Mouse (Mus musculus) hindbrain, embryonic 10.5 days (tissue): ENCODE data around the gene Sphkap. TPM values are rescaled to one million over a fixed set of nuclear protein-coding genes. Genes with fewer than 3 reads are reported as not detected.

Experiments
- DNase-seq: peaks from one replicate; pipeline ENCODE4 v3.0.0-alpha.2; 2017; ENCODE audit warnings: low spot score
- H3K27ac ChIP-seq: fragments of 300-500 bp; sonication (generic); 2 replicates; pipeline ENCODE4 v1.5.1; 2016; ENCODE audit warnings: mild to moderate bottlenecking, moderate library complexity
- H3K27me3 ChIP-seq: fragments of 300-500 bp; sonication (generic); 2 replicates; pipeline ENCODE4 v1.6.1; 2016; ENCODE audit warnings: mild to moderate bottlenecking; ENCODE audit not compliant: poor library complexity, insufficient read depth, severe bottlenecking
- H3K36me3 ChIP-seq: fragments of 300-500 bp; sonication (generic); 2 replicates; pipeline ENCODE4 v1.6.1; 2016; ENCODE audit warnings: mild to moderate bottlenecking, moderate library complexity
- H3K4me1 ChIP-seq: fragments of 300-500 bp; sonication (generic); replicated peaks from 2 replicates; pipeline ENCODE4 v1.6.1; 2016; ENCODE audit warnings: mild to moderate bottlenecking
- H3K4me3 ChIP-seq: fragments of 300-500 bp; sonication (generic); 2 replicates; pipeline ENCODE4 v1.5.1; 2016; ENCODE audit warnings: mild to moderate bottlenecking, moderate library complexity
- H3K9me3 ChIP-seq: fragments of 300-500 bp; sonication (generic); 2 replicates; pipeline ENCODE4 v1.6.1; 2016; ENCODE audit warnings: mild to moderate bottlenecking, moderate library complexity
- WGBS: fragments of 180-500 bp; shearing (Covaris S2); methylation state at CpG from one replicate; pipeline ENCODE4 v1.1.7; 2016; 5-methylcytosine and 5-hydroxymethylcytosine counted together
- polyA plus RNA-seq: library from polyadenylated mRNA; unstranded; fragments of >200 nt; fragmentation: Nextera tagmentation; extraction: Ambion mirVana; gene quantifications from 2 replicates; pipeline ENCODE4 v1.2.1, GENCODE M21; 2016

Sphkap gene
- polyA plus RNA-seq, 1 experiment from 2014 or later = 0.48 TPM

DNA sequence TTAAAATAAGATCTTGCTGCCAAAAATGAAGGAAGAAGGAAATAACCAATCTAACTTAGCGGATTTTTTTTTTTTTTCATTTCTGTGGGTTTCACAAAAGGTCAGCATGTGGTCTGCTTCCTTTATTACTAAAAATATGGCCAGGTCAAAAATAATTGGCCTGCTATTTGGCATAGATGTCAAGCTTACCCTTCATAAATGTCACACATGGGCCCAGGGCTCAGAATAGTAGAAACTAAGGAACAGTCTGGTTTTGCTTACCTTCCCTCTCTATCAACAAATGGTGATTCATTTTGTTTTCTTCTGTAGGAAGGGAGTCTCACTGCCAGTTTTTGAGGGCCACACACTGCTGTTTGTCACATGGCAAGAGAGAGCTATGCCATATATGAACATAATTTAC lies 156.3 kb downstream of the Sphkap start:
- Histone ChIP-seq H3K27ac (no peak overlapping the region), H3K4me3 (no peak overlapping the region), H3K27me3 (no peaks in the 10 kb centered on the region), H3K4me1 (no peaks in the 10 kb centered on the region), H3K36me3 (no peaks in the 10 kb centered on the region), H3K9me3 (no peaks in the 10 kb centered on the region)
- WGBS = 91% methylated on average over 1 of the region's 1 CpGs
- DNase-seq = no peak

DNA sequence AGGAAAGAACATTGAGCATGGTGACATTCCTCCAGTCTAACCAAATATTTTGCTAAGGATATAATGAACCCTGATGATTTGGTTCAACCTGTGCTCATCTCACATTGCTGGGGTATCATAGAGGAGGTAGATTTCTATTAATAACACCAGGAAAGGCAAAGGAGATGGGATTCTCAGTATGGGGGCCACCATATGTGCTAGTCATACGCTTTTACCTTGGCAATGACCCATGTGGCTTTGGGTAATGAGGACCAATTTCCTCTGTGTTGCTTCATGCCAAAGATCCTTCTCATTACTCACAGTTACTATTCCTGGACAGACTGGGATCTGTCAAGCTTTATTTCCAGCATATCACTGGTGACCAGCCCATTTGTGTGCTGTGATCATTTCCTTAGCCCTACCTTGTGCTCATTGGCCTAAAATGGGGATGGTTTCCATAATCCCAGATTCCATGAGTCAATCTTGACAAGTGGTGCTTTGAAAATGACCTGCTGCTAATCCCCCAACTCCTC lies 159.7 kb downstream of the Sphkap start:
- 95% methylated on average over 1 of the region's 1 CpGs for WGBS
- H3K9me3 ChIP-seq = no peaks in the 10 kb centered on the region
- H3K36me3 ChIP-seq = no peaks in the 10 kb centered on the region
- H3K4me1 ChIP-seq = no peaks in the 10 kb centered on the region
- no peak overlapping the region for H3K27ac ChIP-seq
- H3K27me3 ChIP-seq = no peaks in the 10 kb centered on the region
- no peak overlapping the region for H3K4me3 ChIP-seq
- DNase-seq = no peak

DNA sequence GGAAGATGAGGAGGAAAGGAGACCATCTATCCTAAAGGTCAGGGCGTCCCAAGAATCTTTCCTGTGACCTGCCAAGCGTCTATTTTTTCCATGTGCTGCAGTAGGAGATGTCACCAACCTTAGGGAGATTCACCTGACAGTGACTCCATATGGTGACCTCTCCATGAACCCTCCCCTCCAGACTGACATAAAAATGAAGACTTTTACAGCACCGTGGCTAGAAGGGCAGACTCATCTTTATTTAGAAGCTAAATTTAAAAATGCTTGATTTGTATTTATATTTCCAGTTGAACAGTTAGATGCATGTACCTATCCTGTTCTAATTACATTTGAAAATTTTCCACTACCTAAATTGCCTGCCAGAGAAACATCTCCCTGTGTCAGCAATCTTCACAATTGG lies 180.1 kb downstream of the Sphkap start:
- 86% methylated on average over 3 of the region's 3 CpGs for WGBS
- no peaks in the 10 kb centered on the region for H3K4me1 ChIP-seq
- H3K9me3 ChIP-seq = no peaks in the 10 kb centered on the region
- H3K27me3 ChIP-seq = no peaks in the 10 kb centered on the region
- H3K4me3 ChIP-seq = no peak overlapping the region
- no peaks in the 10 kb centered on the region for H3K36me3 ChIP-seq
- DNase-seq = no peak
- H3K27ac ChIP-seq = no peak overlapping the region

DNA sequence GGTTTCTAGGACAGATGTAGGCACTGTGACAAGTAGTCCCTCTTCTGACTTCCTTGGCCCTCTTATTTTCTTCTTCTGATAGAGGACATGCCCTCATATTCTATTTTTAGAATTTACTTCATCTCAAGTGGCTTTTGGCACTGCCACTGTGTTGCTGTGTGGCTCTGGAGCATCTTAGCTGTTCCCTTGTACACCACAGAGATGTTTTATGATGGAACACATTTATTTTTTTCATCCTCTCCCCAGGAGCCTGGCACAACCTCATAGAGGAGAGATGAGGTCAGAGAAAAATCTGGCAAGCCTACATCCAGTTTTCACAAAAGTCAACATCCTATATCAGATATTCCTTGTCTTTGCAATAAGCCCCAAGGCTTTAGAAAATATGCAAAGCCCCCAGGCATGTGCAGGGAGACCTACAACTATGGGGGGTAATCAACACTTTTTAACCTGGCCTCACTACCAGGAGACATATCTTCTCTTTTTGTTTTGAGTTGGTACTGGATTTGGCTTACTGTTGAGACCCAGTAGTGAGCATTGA lies 183.5 kb downstream of the Sphkap start:
- no peak for DNase-seq
- Histone ChIP-seq H3K36me3 (no peaks in the 10 kb centered on the region), H3K9me3 (no peaks in the 10 kb centered on the region), H3K4me1 (no peaks in the 10 kb centered on the region), H3K27ac (no peak overlapping the region), H3K27me3 (no peaks in the 10 kb centered on the region), H3K4me3 (no peak overlapping the region)

DNA sequence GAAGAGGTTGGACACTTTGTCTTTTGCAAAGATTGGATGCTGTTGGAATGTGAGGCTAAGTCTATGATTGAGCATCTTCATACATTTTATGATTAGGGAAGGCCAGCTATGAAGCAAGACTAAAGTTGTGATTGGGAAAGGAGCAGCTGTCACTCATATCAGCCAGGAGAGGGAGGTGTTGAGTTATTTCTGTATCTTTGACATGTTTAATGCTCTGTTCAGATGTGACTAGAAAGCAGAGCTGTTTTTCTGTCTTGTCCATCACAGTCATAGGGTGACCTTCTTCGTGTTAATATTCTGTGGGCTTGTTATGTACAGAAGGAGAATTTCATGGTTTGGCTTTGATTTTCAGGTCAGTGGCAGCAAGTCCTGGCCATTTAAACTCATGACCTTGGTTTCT lies 184.9 kb downstream of the Sphkap start:
- no peaks in the 10 kb centered on the region for H3K4me1 ChIP-seq
- H3K36me3 ChIP-seq = no peaks in the 10 kb centered on the region
- DNase-seq = no peak
- H3K27ac ChIP-seq = no peak overlapping the region
- H3K9me3 ChIP-seq = no peaks in the 10 kb centered on the region
- WGBS = 82% methylated on average over 1 of the region's 1 CpGs
- H3K4me3 ChIP-seq = no peak overlapping the region
- no peaks in the 10 kb centered on the region for H3K27me3 ChIP-seq

DNA sequence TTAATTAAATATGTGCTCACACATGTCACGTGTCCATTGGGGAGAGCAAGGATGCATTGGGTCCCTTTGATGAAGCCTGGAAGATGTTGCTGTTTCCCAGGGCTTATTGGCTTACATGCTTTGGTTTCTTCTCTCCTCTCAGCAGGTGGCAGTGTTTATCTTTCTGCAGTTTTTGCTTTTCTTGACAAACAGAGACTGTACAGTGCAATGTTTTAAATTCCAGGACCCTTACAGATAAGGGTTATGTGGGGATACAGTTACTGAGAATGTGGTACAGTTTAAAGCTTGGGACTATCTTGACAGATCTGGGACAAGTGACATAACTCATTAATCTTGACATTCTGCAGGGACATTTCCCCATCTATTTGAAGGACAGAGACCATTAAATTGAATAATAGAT lies 189.7 kb downstream of the Sphkap start:
- H3K36me3 ChIP-seq = no peaks in the 10 kb centered on the region
- H3K4me1 ChIP-seq = no peaks in the 10 kb centered on the region
- no peak overlapping the region for H3K27ac ChIP-seq
- no peak overlapping the region for H3K4me3 ChIP-seq
- no peak for DNase-seq
- WGBS = 47% methylated on average over 1 of the region's 1 CpGs
- no peaks in the 10 kb centered on the region for H3K27me3 ChIP-seq
- no peaks in the 10 kb centered on the region for H3K9me3 ChIP-seq

DNA sequence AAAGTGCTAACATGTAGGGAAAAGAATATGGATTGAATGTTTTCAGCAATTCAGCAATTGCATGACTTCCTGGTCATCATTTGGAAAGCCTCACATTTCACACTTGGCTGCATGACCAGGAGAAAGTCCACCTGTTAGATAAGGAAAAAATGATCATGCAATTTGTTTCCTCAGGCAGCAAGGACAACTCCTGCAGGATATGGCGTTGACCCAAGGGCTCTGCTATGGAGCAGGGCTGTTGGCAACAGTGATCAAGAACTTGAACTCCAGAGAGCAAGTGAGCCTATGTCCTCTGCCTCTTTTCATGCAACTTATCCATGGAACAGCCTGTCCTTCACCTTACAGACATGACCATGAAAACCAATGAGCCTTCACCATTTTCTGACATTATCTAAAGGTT lies 198.0 kb downstream of the Sphkap start:
- DNase-seq = no peak
- Histone ChIP-seq H3K4me1 (no peaks in the 10 kb centered on the region), H3K27me3 (no peaks in the 10 kb centered on the region), H3K27ac (no peak overlapping the region), H3K36me3 (no peaks in the 10 kb centered on the region), H3K9me3 (no peaks in the 10 kb centered on the region), H3K4me3 (no peak overlapping the region)
- 88% methylated on average over 1 of the region's 1 CpGs for WGBS

Other genes starting within 250 kb of the Sphkap start
- gene Daw1, start 248.4 kb downstream of the Sphkap start, polyA plus RNA-seq = 0.67 and 0.85 TPM in 2 replicates